ENCODE assay signal across 8 mouse cellular contexts in genomic region chr7:4498251-4498650, GRCm38 (mm10). TPM values are rescaled to one million over a fixed set of nuclear protein-coding genes. Genes with fewer than 3 reads are reported as not detected.
DNase-seq lines count a peak whose midpoint lies in the region; ATAC-seq and TF ChIP-seq lines count a peak whose summit lies in the region.

No protein-coding gene starts in this region.

- H3K9me3 ChIP-seq in kidney, embryonic 16.5 days (ENCODE audit: low read length) = no peaks in the 10 kb centered on the region
- no peaks in the 10 kb centered on the region for H3K9me3 ChIP-seq in embryonic facial prominence, embryonic 14.5 days (ENCODE audit: control insufficient read depth, low read length)
- no peaks in the 10 kb centered on the region for H3K9me3 ChIP-seq in heart, embryonic 14.5 days (ENCODE audit: control insufficient read depth, low read length)
- no peaks in the 10 kb centered on the region for H3K9me3 ChIP-seq in kidney, postnatal 0 days (replicated peaks; ENCODE audit: low read length)
- no peaks in the 10 kb centered on the region for H3K9me3 ChIP-seq in midbrain, embryonic 11.5 days (ENCODE audit: control insufficient read depth, low read length)

- H3K36me3 ChIP-seq in kidney, embryonic 16.5 days (ENCODE audit: insufficient read depth, low read length) = peaks cover 20% of the 10 kb centered on the region
- peaks cover 17% of the 10 kb centered on the region; the same call in 1 of the 2 replicates for H3K36me3 ChIP-seq in embryonic facial prominence, embryonic 14.5 days (ENCODE audit: control insufficient read depth, insufficient read depth, low read length)
- peaks cover 57% of the 10 kb centered on the region for H3K36me3 ChIP-seq in heart, embryonic 14.5 days (ENCODE audit: control insufficient read depth, insufficient read depth, low read length)
- H3K36me3 ChIP-seq in kidney, postnatal 0 days (ENCODE audit: insufficient read depth, low read length) = peaks cover 18% of the 10 kb centered on the region; the same call in 1 of the 2 replicates
- peaks cover 2% of the 10 kb centered on the region; the same call in 1 of the 2 replicates for H3K36me3 ChIP-seq in midbrain, embryonic 11.5 days (ENCODE audit: control insufficient read depth, insufficient read depth, low read length)

- H3K4me3 ChIP-seq in kidney, embryonic 16.5 days (ENCODE audit: low read length) = no peak overlapping the region
- H3K4me3 ChIP-seq in embryonic facial prominence, embryonic 14.5 days (ENCODE audit: low read depth, low read length) = no peak overlapping the region
- H3K4me3 ChIP-seq in heart, embryonic 14.5 days (ENCODE audit: control insufficient read depth in 1 of 2, insufficient read depth in 1 of 2, low read depth in 1 of 2, low read length in 2 of 2) = peak overlapping the region in 1 of 2 experiments; percentile 4; a peak in 2 of 4 replicates
- no peak overlapping the region for H3K4me3 ChIP-seq in kidney, postnatal 0 days (replicated peaks; ENCODE audit: low read depth, low read length)
- H3K4me3 ChIP-seq in midbrain, embryonic 11.5 days (ENCODE audit: low read depth, low read length) = no peak overlapping the region

- peaks cover 28% of the 10 kb centered on the region for H3K4me1 ChIP-seq in kidney, embryonic 16.5 days (ENCODE audit: insufficient read depth, low read length)
- peaks cover 22% of the 10 kb centered on the region for H3K4me1 ChIP-seq in embryonic facial prominence, embryonic 14.5 days (ENCODE audit: control insufficient read depth, insufficient read depth, low read length)
- H3K4me1 ChIP-seq in heart, embryonic 14.5 days (ENCODE audit: control insufficient read depth in 2 of 2, insufficient read depth in 2 of 2, low read length in 2 of 2) = peaks cover 26 to 37% of the 10 kb centered on the region in 2 experiments
- peaks cover 10% of the 10 kb centered on the region; the same call in 1 of the 2 replicates for H3K4me1 ChIP-seq in kidney, postnatal 0 days (replicated peaks; ENCODE audit: insufficient read depth, low read length)
- H3K4me1 ChIP-seq in midbrain, embryonic 11.5 days (ENCODE audit: control insufficient read depth, insufficient read depth, low read length) = peaks cover 32% of the 10 kb centered on the region

- TF ChIP-seq CTCF in kidney, postnatal 0 days (IDR thresholded peaks at IDR 0.05; ENCODE audit: low read depth) = no peak

- no peak overlapping the region for H3K9ac ChIP-seq in kidney, embryonic 16.5 days (replicated peaks; ENCODE audit: low read length)
- peak overlapping the region; percentile 49 for H3K9ac ChIP-seq in embryonic facial prominence, embryonic 14.5 days (ENCODE audit: low read depth, low read length)
- peak overlapping the region; percentile 96; the same call in 1 of the 2 replicates for H3K9ac ChIP-seq in heart, embryonic 14.5 days (ENCODE audit: low read length)
- H3K9ac ChIP-seq in kidney, postnatal 0 days (ENCODE audit: low read depth, low read length) = peak overlapping the region; percentile 36; the same call in 1 of the 2 replicates
- H3K9ac ChIP-seq in midbrain, embryonic 11.5 days (ENCODE audit: low read length) = no peak overlapping the region

- no peak overlapping the region for H3K27ac ChIP-seq in kidney, embryonic 16.5 days (ENCODE audit: low read length)
- H3K27ac ChIP-seq in embryonic facial prominence, embryonic 14.5 days (replicated peaks; ENCODE audit: low read depth, low read length) = no peak overlapping the region
- peak overlapping the region; percentile 21 to 64; a peak in 3 of 4 replicates for H3K27ac ChIP-seq in heart, embryonic 14.5 days (replicated peaks in 1 of 2; ENCODE audit: control insufficient read depth in 1 of 2, insufficient read depth in 1 of 2, low read depth in 2 of 2, low read length in 2 of 2)
- no peak overlapping the region for H3K27ac ChIP-seq in kidney, postnatal 0 days
- H3K27ac ChIP-seq in midbrain, embryonic 11.5 days (ENCODE audit: low read depth, low read length) = no peak overlapping the region

- no peak overlapping the region for H3K4me2 ChIP-seq in kidney, embryonic 16.5 days (replicated peaks; ENCODE audit: low read depth, low read length)
- peak overlapping the region; percentile 66; the same call in 1 of the 2 replicates for H3K4me2 ChIP-seq in embryonic facial prominence, embryonic 14.5 days (ENCODE audit: low read depth, low read length)
- H3K4me2 ChIP-seq in heart, embryonic 14.5 days (ENCODE audit: low read length) = peak overlapping the region; percentile 90
- peak overlapping the region; percentile 63 for H3K4me2 ChIP-seq in kidney, postnatal 0 days (ENCODE audit: low read length)
- H3K4me2 ChIP-seq in midbrain, embryonic 11.5 days = peak overlapping the region; percentile 24

- WGBS in kidney, embryonic 16.5 days = 20% methylated on average over 9 of the region's 9 CpGs
- WGBS in embryonic facial prominence, embryonic 14.5 days = 37% methylated on average over 5 of the region's 9 CpGs
- WGBS in heart, embryonic 14.5 days = 14% methylated on average over 9 of the region's 9 CpGs
- WGBS in kidney, postnatal 0 days = 17% methylated on average over 9 of the region's 9 CpGs
- WGBS in midbrain, embryonic 11.5 days = 16% methylated on average over 9 of the region's 9 CpGs

- no peak for ATAC-seq in kidney, embryonic 16.5 days (ENCODE audit: low FRiP score, low TSS enrichment)
- ATAC-seq in embryonic facial prominence, embryonic 14.5 days (ENCODE audit: low read depth) = no peak; the same call in 1 of the 2 replicates
- ATAC-seq in heart, embryonic 14.5 days (ENCODE audit: insufficient number of reproducible peaks, insufficient read depth, low FRiP score, low read depth) = no peak
- peak; percentile 16; the same call in 1 of the 2 replicates for ATAC-seq in kidney, postnatal 0 days (replicated peaks; ENCODE audit: low FRiP score, low read depth)
- ATAC-seq in midbrain, embryonic 11.5 days (ENCODE audit: low FRiP score) = peak; percentile 36
- ATAC-seq in erythroid progenitor cell, adult 5-6 weeks (replicated peaks; ENCODE audit: low FRiP score, poor library complexity, severe bottlenecking) = no peak

- H3K27me3 ChIP-seq in kidney, embryonic 16.5 days (ENCODE audit: insufficient read depth, low read length) = no peaks in the 10 kb centered on the region
- no peaks in the 10 kb centered on the region for H3K27me3 ChIP-seq in embryonic facial prominence, embryonic 14.5 days (replicated peaks; ENCODE audit: control insufficient read depth, insufficient read depth, low read length)
- no peaks in the 10 kb centered on the region for H3K27me3 ChIP-seq in heart, embryonic 14.5 days (ENCODE audit: control insufficient read depth, insufficient read depth, low read length)
- no peaks in the 10 kb centered on the region for H3K27me3 ChIP-seq in kidney, postnatal 0 days (ENCODE audit: insufficient read depth, low read length)
- H3K27me3 ChIP-seq in midbrain, embryonic 11.5 days (ENCODE audit: control insufficient read depth, insufficient read depth, low read length) = no peaks in the 10 kb centered on the region

- DNase-seq in kidney, adult 11 months = peak; percentile 49
- DNase-seq in embryonic facial prominence, embryonic 14.5 days (ENCODE audit: low spot score) = peak; percentile 76
- peak; percentile 77 for DNase-seq in kidney, postnatal 0 days (ENCODE audit: low spot score)
- no peak for DNase-seq in midbrain, embryonic 11.5 days (ENCODE audit: low spot score, missing footprints)
- no peak for DNase-seq in yolk sac, embryonic 10.5 days (ENCODE audit: low spot score)

RNA-seq across cellular contexts. Expression of gene Ppp1r12c, which starts 3.2 kb away (rescaled TPM):
- 22.1 and 31.6 TPM in 2 replicates for polyA plus RNA-seq in kidney, embryonic 16.5 days (2015; fragmentation: Nextera tagmentation; extraction: Ambion mirVana)
- 49.2 and 50.8 TPM in 2 replicates for polyA plus RNA-seq in embryonic facial prominence, embryonic 14.5 days (2014; fragmentation: Nextera tagmentation; extraction: Ambion mirVana)
- 41.7 and 47.7 TPM in 2 replicates for polyA plus RNA-seq in heart, embryonic 14.5 days (2014; fragmentation: Nextera tagmentation; extraction: Ambion mirVana)
- polyA plus RNA-seq in kidney, postnatal 0 days (2015; fragmentation: Nextera tagmentation; extraction: Ambion mirVana) = 31.3 and 33.8 TPM in 2 replicates
- 28.4 and 32.7 TPM in 2 replicates for polyA plus RNA-seq in midbrain, embryonic 11.5 days (2014; fragmentation: Nextera tagmentation; extraction: Ambion mirVana)
- total RNA-seq in erythroid progenitor cell, adult 5-6 weeks (2015; ENCODE audit: low replicate concordance) = 73.9 and 133 TPM in 2 replicates
- total RNA-seq in erythroid progenitor cell, adult 5-6 weeks (2017; ENCODE audit: low replicate concordance) = 123 and 130 TPM in 2 replicates

RNA-seq across cellular contexts. Expression of gene Tnnt1, which starts 17.9 kb away (rescaled TPM):
- 20.9 and 21.6 TPM in 2 replicates for polyA plus RNA-seq in kidney, embryonic 16.5 days (2015; fragmentation: Nextera tagmentation; extraction: Ambion mirVana)
- 405 and 459 TPM in 2 replicates for polyA plus RNA-seq in embryonic facial prominence, embryonic 14.5 days (2014; fragmentation: Nextera tagmentation; extraction: Ambion mirVana)
- polyA plus RNA-seq in heart, embryonic 14.5 days (2014; fragmentation: Nextera tagmentation; extraction: Ambion mirVana) = 479 and 551 TPM in 2 replicates
- polyA plus RNA-seq in kidney, postnatal 0 days (2015; fragmentation: Nextera tagmentation; extraction: Ambion mirVana) = 10.8 and 15.2 TPM in 2 replicates
- 6.6 and 8.1 TPM in 2 replicates for polyA plus RNA-seq in midbrain, embryonic 11.5 days (2014; fragmentation: Nextera tagmentation; extraction: Ambion mirVana)
- total RNA-seq in erythroid progenitor cell, adult 5-6 weeks (2015; ENCODE audit: low replicate concordance) = 1.4 TPM in 1 of 2 replicates, not detected in the other
- total RNA-seq in erythroid progenitor cell, adult 5-6 weeks (2017; ENCODE audit: low replicate concordance) = 3.9 TPM in 1 of 2 replicates, not detected in the other

RNA-seq across cellular contexts. Expression of gene Tnni3, which starts 25.8 kb away (rescaled TPM):
- 5.8 and 6.1 TPM in 2 replicates for polyA plus RNA-seq in kidney, embryonic 16.5 days (2015; fragmentation: Nextera tagmentation; extraction: Ambion mirVana)
- 2.6 and 3.4 TPM in 2 replicates for polyA plus RNA-seq in embryonic facial prominence, embryonic 14.5 days (2014; fragmentation: Nextera tagmentation; extraction: Ambion mirVana)
- 2,958 and 3,056 TPM in 2 replicates for polyA plus RNA-seq in heart, embryonic 14.5 days (2014; fragmentation: Nextera tagmentation; extraction: Ambion mirVana)
- polyA plus RNA-seq in kidney, postnatal 0 days (2015; fragmentation: Nextera tagmentation; extraction: Ambion mirVana) = 5.6 and 6.3 TPM in 2 replicates
- polyA plus RNA-seq in midbrain, embryonic 11.5 days (2014; fragmentation: Nextera tagmentation; extraction: Ambion mirVana) = 0.97 and 1.7 TPM in 2 replicates
- not detected in 2 replicates for total RNA-seq in erythroid progenitor cell, adult 5-6 weeks (2015; ENCODE audit: low replicate concordance)
- not detected in 2 replicates for total RNA-seq in erythroid progenitor cell, adult 5-6 weeks (2017; ENCODE audit: low replicate concordance)

RNA-seq across cellular contexts. Expression of gene Dnaaf3, which starts 34.0 kb away (rescaled TPM):
- 3.3 and 3.5 TPM in 2 replicates for polyA plus RNA-seq in kidney, embryonic 16.5 days (2015; fragmentation: Nextera tagmentation; extraction: Ambion mirVana)
- polyA plus RNA-seq in embryonic facial prominence, embryonic 14.5 days (2014; fragmentation: Nextera tagmentation; extraction: Ambion mirVana) = 1.2 and 1.4 TPM in 2 replicates
- polyA plus RNA-seq in heart, embryonic 14.5 days (2014; fragmentation: Nextera tagmentation; extraction: Ambion mirVana) = 0.15 and 0.51 TPM in 2 replicates
- 2.0 and 2.5 TPM in 2 replicates for polyA plus RNA-seq in kidney, postnatal 0 days (2015; fragmentation: Nextera tagmentation; extraction: Ambion mirVana)
- polyA plus RNA-seq in midbrain, embryonic 11.5 days (2014; fragmentation: Nextera tagmentation; extraction: Ambion mirVana) = 0.85 and 1.1 TPM in 2 replicates
- total RNA-seq in erythroid progenitor cell, adult 5-6 weeks (2015; ENCODE audit: low replicate concordance) = not detected in 2 replicates
- total RNA-seq in erythroid progenitor cell, adult 5-6 weeks (2017; ENCODE audit: low replicate concordance) = 0.64 TPM in 1 of 2 replicates, not detected in the other

RNA-seq across cellular contexts. Expression of gene Eps8l1, which starts 37.8 kb away (rescaled TPM):
- polyA plus RNA-seq in kidney, embryonic 16.5 days (2015; fragmentation: Nextera tagmentation; extraction: Ambion mirVana) = 8.8 and 10.1 TPM in 2 replicates
- 4.9 and 8.0 TPM in 2 replicates for polyA plus RNA-seq in embryonic facial prominence, embryonic 14.5 days (2014; fragmentation: Nextera tagmentation; extraction: Ambion mirVana)
- 2.1 and 4.7 TPM in 2 replicates for polyA plus RNA-seq in heart, embryonic 14.5 days (2014; fragmentation: Nextera tagmentation; extraction: Ambion mirVana)
- 5.8 and 12.8 TPM in 2 replicates for polyA plus RNA-seq in kidney, postnatal 0 days (2015; fragmentation: Nextera tagmentation; extraction: Ambion mirVana)
- 3.1 and 3.8 TPM in 2 replicates for polyA plus RNA-seq in midbrain, embryonic 11.5 days (2014; fragmentation: Nextera tagmentation; extraction: Ambion mirVana)
- total RNA-seq in erythroid progenitor cell, adult 5-6 weeks (2015; ENCODE audit: low replicate concordance) = 2.9 and 6.1 TPM in 2 replicates
- total RNA-seq in erythroid progenitor cell, adult 5-6 weeks (2017; ENCODE audit: low replicate concordance) = 6.2 and 11.2 TPM in 2 replicates

Comparison
In these comparisons a context has a peak if more than half of its experiments do, and no peak if none do; other contexts are left out.
1. ATAC-seq: peak in kidney, postnatal 0 days (single experiment) and midbrain, embryonic 11.5 days (single experiment); none in kidney, embryonic 16.5 days (single experiment), embryonic facial prominence, embryonic 14.5 days (single experiment), heart, embryonic 14.5 days (single experiment) and erythroid progenitor cell, adult 5-6 weeks (single experiment).
2. H3K9ac ChIP-seq: peak in embryonic facial prominence, embryonic 14.5 days (single experiment), heart, embryonic 14.5 days (single experiment) and kidney, postnatal 0 days (single experiment); none in kidney, embryonic 16.5 days (single experiment) and midbrain, embryonic 11.5 days (single experiment).
3. DNase-seq: peak in kidney, adult 11 months (single experiment), embryonic facial prominence, embryonic 14.5 days (single experiment) and kidney, postnatal 0 days (single experiment); none in midbrain, embryonic 11.5 days (single experiment) and yolk sac, embryonic 10.5 days (single experiment).
4. H3K27ac ChIP-seq: peak in heart, embryonic 14.5 days (2 of 2); none in kidney, embryonic 16.5 days (single experiment), embryonic facial prominence, embryonic 14.5 days (single experiment), kidney, postnatal 0 days (single experiment) and midbrain, embryonic 11.5 days (single experiment).
5. RNA of gene Tnnt1, which starts 17.9 kb away (polyA plus RNA-seq): 479 to 551 TPM in heart, embryonic 14.5 days and 405 to 459 TPM in embryonic facial prominence, embryonic 14.5 days; 20.9 to 21.6 TPM in kidney, embryonic 16.5 days, 10.8 to 15.2 TPM in kidney, postnatal 0 days and 6.6 to 8.1 TPM in midbrain, embryonic 11.5 days; every median in the first group is over 10 times any median in the second.
6. RNA of gene Tnni3, which starts 25.8 kb away (polyA plus RNA-seq): 2,958 to 3,056 TPM in heart, embryonic 14.5 days; 5.8 to 6.1 TPM in kidney, embryonic 16.5 days, 5.6 to 6.3 TPM in kidney, postnatal 0 days, 2.6 to 3.4 TPM in embryonic facial prominence, embryonic 14.5 days and 0.97 to 1.7 TPM in midbrain, embryonic 11.5 days; every median in the first group is over 100 times any median in the second.